Mouse (Mus musculus): ENCODE data around the gene Anp32a. TPM values are rescaled to one million over a fixed set of nuclear protein-coding genes. Genes with fewer than 3 reads are reported as not detected.

Gene Anp32a
- 171 and 244 TPM in 2 replicates for polyA plus RNA-seq (2012; rRNA removed)

DNA sequence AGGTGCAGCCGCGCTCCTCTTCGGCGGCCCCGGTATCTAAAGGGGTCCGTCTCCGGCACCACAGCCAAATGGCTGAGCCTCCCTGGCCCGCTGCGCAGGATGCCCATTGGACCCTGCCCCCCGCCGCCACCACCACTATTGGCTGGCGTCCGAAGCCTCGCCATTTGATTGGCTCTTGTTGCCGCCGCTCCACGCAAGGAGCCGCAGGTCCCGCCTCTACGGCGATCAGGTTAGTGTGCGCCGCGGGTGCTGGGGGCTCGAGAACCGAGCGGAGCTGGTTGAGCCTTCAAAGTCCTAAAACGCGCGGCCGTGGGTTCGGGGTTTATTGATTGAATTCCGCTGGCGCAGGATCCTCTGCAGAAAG is at the start of gene Anp32a:
Anp32a (plus strand) TSS at position 171 of the 364 bp plus-strand sequence.
- peak; percentile 98 for DNase-seq (ENCODE audit: low spot score)

GRCm38 (mm10) chr9:62295006-62295698 is 45.9 kb upstream of the Anp32a start:
- peak; percentile 36 for DNase-seq (ENCODE audit: low spot score)

GRCm38 (mm10) chr9:62296891-62297290 is 44.2 kb upstream of the Anp32a start:
- DNase-seq (ENCODE audit: low spot score) = no peak

GRCm38 (mm10) chr9:62315556-62315955 is 25.5 kb upstream of the Anp32a start:
- no peak for DNase-seq (ENCODE audit: low spot score)

DNA sequence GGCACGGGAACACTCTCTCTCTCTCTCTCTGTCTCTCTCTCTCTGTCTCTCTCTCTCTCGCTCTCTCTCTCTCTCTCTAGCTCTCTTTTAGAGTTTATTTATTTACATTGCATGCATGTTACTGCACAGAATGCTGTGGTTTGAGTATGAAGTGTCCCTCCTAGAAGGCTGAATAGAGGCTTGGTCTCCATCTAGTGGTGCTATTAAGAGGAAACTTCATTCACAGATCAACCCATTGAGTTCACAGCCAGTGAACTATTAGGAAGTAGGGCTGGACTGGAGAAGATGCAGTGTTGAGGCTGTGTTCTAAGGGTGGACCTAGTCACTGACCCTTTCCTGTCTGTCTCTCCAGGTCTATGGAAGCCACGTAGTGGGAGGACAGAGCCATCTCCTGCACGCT is 22.4 kb upstream of the Anp32a start:
- no peak for DNase-seq (ENCODE audit: low spot score)

GRCm38 (mm10) chr9:62323816-62324215 is 17.3 kb upstream of the Anp32a start:
- no peak for DNase-seq (ENCODE audit: low spot score)

DNA sequence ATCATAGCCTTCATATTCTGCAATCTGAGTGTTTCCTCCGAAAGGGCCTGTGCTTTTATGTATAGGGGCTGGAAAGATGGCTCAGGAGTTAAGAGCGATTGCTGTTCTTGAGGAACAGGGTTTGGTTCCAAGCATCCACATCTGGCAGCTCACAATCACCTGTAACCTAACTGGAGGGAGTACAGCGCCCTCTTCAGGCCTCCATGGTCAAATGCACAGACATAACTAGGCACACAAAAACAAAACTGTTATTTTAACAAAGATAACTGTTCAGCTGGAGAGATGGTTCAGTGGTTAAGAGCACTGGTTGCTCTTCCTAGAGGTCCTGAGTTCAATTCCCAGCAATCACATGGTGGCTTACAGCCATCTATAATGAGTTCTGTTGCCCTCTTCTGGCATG is 15.1 kb upstream of the Anp32a start:
- no peak for DNase-seq (ENCODE audit: low spot score)

DNA sequence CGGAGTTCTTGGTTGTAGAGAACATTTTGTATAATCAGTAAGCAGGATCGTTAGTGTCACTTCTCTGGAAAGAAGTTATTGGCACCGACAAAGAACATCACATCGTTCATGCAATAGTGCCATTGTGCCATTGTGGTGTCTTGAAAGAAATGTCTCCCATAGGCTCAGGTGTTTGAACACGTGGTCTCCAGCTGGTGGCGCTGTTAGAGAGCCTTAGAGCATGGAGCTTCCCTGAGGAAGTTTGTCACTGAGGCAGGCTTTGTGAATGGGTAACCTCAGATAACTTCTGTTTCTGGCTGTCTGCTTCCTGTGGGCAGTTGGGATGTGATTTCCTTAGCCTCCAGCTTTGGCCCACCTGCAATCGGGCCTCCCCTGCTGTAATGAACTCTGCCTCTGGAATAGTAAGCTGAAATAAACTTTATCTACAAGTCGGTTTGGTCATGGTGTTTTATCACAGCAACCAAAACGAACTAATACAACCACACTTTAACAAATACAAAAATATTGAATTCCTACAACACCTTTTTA is 6.7 kb upstream of the Anp32a start:
- DNase-seq (ENCODE audit: low spot score) = no peak

DNA sequence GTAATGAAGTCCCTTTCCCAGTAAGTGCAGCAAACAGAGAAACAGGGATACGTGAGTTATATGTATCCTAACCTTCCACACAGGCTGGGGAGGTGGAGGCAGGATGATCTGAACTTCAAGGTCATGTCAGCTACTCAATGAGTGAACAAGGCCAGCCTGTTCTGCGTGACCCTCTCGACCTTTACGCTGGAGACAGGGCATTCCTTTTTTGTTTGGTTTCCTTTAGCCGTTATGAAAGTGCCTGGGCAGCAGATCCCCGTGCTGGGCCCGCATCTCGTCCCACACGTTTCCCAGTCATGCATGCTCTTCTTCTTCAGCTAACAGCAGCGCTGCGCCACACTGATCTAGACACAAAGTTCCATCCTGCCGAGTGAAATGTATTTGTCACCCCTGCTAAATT is 5.7 kb upstream of the Anp32a start:
- DNase-seq (ENCODE audit: low spot score) = no peak

DNA sequence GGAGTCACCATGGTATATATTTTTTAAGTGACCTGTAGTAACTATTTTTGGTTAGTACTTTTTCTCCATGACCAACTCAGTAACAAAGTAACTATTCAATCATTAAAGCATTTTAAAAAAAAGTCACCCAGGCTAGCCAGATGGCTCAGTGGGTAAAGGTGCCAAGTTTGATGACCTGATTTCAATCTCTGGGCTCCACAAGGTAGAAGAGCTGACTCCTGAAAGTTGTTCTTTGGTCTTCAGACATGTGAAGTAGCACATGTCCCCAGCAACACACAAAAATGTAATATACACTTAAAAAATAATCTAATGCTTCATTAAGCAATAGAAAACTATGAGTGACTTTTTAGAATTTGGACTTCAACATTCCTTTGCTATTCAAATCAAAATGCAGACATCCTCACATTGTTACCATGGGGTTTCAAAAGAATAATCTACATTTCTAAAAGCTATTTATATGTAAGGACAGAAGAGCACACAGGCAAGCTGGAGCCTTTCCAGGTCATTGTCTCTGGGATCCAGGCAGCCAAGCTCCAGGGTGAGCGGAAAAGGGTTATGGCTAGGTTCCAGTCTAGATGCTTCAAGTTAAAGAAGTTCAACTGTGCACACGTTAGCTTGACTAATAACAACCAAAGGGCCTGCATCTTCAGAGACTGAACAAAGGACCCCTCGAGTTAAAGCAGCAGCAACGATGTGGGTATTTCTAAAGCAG is 3.0 kb upstream of the Anp32a start:
- DNase-seq (ENCODE audit: low spot score) = no peak

DNA sequence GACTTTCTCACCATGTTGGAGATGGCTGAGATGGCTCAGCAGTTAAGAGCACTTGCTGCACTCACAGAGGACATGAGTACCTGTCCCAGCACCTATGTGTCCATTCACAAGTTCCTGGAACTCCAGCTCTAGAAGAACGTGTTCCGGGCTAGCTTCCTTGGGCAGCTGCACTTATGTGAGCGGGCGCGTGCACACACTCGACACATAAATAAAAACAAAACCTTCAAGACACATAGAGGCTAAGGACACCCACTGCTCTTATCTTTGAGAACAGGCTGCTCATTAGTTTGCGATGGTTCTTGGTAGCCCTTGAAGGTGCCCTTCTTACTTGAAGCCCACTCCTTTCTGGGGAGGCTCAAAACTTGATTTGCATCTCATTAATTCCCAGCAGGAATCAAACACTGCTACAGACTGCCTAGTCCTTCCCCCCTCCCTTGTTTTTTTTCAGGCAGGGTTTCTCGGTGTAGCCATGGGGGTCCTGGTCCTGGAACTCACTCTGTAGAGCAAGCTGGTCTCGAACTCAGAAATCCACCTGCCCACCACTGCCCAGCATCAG is 2.4 kb upstream of the Anp32a start:
- no peak for DNase-seq (ENCODE audit: low spot score)

DNA sequence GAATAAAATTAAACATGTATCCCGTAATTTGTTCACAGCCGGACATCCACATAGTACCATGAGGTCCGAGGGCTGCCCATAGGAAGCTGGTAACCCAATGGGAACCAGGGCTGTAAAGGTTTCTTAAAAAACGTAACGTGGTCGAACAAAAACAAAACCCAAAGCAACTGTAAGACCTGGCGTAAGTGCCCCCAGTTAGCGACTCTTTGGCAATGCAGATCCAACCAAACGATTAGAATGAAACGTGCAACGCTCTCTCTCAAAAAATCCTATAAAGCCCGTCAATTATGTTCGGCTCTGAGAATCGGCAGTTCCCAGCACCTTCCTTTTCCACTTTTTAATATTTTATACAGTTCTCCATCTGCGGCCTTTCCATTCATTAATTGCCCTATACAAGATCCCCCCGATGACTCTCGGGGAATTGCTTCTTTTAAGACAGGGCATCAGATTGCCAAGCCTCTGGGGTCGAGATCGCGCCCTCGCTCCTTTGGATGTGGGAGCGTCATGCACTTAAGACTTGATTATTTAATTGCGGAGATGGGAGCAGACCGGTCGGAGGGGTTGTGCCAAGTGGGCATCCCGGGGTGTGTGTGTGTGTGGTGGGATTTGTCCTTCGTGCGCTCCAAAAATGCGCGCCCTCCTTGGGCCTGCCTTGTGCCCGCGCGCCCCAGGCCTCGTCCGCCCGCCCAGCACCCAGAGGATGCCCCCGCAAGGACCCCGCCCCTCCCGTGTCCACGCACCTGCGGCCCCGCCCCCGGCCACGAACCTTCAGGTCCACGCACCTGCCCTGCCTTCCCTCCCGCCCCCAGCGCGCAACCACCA is 581 bp upstream of the Anp32a start:
- no peak for DNase-seq (ENCODE audit: low spot score)

DNA sequence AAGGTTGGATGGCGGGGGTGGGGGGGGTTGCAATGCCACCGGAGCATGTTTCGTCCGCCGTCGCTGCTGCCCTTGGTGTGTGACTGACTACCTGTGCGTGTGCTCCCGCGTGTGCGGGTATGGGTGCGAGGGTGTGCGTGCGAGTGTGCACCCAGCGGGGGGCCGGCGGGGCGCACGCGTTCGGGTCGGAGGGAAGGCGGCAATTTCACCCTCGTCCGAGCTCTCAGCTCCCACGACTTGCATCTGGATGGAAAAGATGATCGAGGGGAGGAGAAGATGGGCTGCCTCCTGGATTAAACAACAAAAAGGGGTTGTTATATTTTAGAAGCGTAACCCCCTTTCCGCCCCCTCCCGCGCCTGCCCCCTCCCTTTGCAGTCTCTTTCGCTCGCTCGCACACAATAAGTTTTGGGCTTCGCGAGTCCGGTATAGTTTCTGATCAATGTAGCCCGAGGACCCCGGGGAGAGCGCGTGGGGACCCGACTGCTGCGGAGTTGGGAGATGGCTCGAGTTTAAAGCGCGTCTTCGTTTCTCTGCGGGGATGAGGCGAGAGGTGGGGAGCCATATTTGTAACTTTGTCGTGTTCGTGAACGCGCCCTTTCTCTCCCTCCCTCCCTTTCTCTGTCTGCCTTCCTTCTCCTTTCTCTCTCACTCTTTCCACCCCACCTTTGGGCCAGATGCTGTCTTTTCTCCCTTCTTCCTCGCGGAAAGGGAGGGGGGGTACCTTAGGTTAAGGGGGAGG is 778 bp downstream of the Anp32a start:
- no peak for DNase-seq (ENCODE audit: low spot score)

GRCm38 (mm10) chr9:62342441-62343191 is 1.5 kb downstream of the Anp32a start:
- peak; percentile 78 for DNase-seq (ENCODE audit: low spot score)

DNA sequence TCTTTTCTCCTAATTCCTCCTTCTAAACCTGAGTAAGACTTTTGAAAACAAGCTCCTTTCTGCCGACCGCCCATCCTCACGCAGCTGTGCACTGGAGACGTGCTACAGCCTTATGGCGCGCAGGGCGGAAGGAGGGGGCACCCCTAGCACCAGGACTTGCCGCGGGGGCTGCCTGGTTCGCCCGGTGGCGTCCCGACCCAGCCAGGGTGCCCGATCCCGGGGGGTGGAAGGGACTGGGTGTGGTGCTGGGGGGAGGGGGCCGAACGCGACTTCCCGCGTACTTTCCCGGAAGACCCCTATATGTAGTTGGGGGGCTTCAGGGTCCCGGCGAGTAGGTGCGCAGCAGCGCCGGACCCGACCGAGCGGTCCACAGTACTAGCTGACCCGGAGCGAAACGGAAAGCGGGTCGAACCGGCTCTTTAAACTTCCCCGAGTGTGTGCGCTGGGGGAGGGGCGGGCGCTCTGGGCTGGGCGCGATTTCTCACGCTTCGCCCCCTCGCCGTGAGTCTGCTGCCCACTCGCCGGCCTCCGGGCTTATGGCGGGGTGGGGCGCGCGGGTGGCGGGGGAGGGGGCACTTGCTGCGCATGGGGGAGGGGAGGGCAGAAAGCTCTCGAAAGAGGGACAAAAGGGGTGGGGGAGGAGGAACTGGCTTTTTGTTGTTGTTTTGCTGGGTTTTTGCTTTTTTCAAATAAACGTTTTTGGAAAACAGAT is 2.3 kb downstream of the Anp32a start:
- no peak for DNase-seq (ENCODE audit: low spot score)

DNA sequence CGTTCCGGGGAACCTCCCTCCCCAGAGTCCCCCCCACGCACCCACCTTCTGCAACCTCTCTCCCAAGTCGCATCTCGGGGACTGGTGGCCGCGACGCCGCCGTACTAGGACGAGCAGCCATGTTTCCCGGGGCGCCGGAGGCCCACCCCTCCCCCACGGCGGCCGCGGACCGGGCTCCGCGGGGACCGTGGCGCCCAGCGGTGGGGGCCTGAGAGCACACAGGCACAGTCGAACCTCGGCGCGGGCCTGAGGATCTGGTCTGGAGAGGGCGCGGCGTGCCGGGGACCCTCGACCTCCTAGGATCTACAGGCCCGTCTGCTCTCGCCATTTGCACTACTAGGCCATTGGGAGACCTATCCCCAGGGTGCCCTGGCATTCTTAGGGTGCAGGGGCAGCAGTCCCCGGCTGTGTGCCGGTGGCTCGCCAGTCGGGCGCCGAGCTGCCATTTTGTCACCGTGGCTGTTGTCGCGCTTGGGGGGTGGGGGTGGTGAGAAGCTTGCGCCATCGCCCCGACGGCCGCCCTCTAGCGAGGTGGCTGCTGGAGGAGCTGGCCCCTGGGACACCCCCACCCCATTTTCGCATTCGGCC is 2.9 kb downstream of the Anp32a start:
- DNase-seq (ENCODE audit: low spot score) = peak; percentile 69

DNA sequence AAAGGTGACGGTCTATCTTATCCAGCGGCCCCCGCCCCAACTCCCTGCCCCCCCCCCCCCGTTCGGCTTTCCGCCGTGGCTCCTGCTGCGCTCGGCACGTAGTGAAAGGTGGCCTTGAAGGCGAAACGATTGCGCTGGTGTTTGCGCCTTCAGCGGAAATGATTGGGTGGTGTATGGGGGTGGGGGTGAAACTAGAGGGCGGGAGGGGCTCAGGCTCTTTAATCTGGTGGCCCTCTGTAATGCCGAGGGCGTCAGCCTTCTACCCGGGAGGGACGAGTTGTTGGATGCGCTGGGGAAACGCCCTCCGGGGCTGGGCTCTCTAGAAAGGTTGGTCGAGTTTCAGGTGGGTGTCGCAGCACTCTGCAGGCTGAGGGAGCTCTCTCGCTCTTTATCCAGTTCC is 3.5 kb downstream of the Anp32a start:
- DNase-seq (ENCODE audit: low spot score) = no peak

DNA sequence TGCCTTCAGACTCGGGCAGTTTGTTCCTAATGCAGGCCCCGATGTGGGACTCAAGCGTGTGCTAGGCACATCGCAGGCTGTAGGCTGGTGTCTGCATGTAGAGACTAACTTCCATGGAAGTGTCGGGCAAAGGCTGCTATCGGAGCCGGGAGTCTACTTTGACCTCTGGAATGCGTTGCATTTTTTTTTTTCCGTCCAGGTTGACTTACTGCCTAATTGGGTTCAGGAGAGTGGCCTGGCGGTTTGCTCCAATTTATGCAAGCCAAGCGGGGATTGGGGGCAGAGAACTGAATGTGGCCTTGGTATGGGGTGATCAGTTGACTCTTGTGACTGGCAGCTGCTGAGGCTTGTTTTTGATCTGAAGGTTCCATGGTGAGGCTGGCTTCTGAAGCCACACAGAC is 4.0 kb downstream of the Anp32a start:
- no peak for DNase-seq (ENCODE audit: low spot score)

DNA sequence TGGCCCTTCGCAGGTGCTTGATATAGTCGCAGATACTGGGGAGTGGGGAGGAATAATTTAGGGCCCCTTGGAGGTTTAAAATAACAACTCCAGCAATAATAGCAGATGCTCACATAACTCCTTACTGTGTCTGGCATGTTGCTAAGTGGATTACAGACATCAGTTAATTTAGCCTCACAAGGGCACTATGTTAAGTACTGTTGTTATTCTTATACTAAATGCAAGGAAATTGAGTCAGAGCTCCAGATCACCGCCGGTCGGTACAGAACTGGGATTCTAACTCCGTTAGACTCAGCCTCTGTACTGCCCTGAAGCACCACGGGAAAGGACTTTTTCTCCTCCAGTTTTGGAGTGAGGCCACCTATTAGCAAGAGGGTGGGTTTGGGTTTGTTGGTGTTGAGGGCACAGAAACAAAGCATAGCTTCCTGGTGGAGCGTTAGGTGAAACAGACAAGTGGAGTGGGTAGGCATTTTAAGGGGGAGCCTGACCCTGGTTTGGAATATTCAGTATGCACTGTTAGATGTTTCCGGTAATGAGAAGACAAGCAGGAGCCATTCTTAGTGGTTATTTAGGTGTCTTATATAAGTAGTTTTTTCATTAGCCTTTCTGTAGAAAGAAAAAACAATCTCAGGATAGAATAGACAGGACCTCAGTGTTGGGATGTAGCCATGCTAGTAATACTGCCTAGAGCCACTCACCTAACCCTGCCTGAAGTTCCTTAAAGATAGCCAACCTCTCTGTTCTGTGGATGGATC is 4.7 kb downstream of the Anp32a start:
- DNase-seq (ENCODE audit: low spot score) = no peak

All from urinary bladder, adult 2 months (tissue).